Mouse (Mus musculus) frontal cortex, postnatal 14 days (tissue): ENCODE measurements around the gene Tspo2.

Experiments used
- DNase-seq, 2 experiments: peaks; one replicate each; pipeline ENCODE4 v3.0.0; 2022; ENCODE audit warnings: low spot score in 2 of 2

Gene Tspo2

DNA sequence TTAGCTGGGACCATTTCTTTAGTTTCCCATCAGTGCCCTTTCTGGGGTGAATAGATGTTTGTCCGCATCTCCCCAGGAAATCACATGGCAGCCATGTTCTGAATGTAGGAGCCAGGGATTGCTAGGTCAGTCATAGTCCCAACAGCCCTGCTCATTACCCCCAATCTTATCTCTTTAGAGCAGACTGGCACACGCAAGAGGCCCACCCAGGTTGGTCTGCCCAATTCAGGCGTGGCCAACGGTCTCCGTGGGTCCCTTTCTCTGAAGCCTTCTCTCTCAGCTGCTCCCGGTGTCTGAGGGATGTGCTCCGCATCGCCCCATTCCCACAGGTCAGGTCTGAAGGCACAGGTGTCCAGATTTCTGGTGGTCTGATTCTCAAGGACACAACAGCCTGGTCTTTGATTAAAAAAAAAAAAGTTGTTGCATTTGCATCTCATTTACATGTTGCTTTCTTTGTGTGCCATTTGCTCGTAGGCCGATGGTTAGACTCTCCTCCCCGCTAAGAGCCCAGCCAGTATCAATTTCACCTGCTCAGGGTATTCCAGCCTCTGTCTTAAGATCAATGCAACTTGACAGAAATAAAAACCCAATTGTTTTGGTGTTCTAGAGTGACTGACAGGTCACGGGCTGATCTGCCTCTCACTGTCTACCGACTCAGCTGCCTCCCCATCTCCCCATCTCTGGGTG, 513 bp downstream of the Tspo2 start:
- DNase-seq = no peak

DNA sequence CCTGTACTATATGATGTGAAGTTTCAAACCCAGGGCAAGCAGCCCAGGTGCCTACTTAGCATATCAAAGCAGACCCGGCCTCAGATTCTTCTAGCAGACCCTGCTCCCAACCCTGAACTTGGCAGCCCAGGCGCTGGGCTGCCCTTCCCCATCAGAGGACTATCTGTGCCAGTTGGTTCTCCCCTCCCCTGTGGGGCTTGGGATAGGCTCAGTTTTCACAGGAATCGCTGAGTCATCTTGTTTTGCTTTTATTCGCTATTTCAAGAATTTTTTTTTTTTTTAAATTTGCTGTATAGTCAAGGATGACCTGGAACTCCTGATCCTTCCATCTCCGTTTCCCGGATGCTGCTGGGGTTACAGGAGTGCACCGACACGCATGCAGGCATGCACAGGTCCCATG, 3.6 kb downstream of the Tspo2 start:
- no peak for DNase-seq

DNA sequence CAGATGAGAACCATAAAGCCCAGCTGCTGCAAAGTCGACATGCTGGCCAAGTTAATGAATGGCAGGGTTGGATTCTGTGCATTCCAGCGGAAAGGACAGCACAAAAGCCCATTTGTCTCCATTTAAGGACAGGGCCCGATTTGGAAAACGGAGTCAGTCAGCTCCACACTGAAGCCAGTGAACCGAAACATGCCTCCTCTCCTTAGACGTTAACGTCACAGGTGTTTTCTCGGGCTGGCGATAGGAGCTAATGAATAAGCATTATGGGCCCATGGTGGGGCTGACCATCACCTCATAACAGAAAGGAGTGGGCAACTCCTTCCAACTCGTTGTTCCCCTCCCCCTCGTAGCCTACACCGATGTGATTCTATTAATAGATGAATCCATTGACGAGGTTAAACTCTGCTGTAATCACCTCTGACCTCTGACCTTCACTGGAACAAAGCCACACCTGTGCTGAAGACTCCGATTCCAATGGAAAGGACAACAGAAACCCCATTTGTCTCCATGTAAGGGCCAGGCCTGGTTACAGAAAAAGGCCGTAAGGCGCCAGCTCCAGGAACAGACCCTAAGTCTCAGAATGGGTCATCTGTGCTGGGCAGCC, 7.7 kb downstream of the Tspo2 start:
- no peak for DNase-seq

DNA sequence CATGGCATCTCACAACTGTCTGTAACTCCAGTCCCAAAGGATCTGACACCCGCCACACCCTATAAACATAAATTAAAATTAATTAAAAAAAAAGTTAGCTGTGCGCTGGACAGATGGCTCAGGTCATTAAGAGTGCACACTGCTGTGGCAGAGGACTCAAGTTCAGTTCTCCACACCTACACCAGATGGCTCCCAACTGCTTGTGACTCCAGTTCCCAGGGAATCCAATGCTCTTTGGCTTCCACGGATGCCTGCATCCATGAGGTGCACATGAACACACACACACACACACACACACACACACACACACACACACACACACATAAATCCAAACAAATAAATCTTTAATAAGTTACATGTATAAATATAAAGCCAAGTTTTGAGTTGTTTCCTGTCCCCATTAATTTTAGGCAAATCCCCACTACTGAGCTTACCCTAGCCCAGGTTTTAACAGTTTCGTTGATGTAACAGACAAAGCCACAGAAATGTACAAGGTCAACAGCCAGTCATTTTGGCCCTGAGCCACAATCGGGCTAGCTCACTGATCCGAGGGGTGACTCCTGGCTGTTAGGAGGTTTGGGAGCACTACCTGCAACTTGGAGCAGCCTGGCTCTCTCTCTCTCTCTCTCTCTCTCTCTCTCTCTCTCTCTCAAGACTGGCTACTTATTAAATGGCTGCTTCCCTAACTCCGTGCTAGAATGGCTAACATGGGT, 8.4 kb downstream of the Tspo2 start:
- DNase-seq = no peak

DNA sequence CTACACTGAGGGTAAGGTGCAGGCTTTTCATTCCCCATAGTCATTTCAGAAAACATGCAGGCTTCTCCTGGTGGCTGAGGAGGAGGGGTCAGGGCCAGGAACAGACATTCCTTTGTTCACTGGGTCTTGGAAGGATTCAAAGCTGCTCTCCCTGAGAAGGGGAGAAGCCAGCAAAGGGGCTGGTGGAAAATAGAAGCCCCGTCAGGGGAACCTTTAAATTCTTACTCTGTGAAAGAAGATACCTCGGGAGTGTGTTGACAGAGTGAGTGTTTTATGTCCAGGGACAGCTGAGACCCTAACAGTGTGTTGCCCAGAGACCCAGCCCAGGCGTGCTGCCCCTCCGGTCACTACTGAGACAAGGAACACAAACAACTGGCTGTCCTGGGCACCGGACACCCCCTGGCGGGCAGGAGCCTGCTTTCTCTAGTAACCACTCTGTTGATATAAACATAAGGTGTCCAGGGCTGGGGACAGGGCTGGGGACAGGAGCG, 13.9 kb downstream of the Tspo2 start:
- DNase-seq = no peak

DNA sequence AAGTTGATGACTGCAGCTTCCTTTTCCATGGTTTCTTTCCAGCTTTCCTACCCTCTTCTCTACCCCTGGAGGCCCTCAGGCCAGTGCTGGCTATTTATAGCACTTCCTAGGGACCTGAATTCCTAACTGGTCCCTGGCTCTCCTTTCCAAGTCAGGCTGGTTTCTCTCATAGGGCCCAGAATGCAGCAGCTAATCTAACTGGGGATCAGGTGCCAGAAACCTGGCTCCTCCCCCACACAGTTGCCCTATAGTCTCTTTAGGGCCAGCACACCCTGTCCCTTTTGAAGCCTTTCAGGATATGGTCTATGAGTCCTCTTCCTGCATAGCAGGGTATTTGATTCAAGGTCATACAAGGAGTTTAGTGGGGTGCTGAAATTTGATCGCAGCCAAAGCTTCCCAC, 14.8 kb downstream of the Tspo2 start:
- no peak for DNase-seq

DNA sequence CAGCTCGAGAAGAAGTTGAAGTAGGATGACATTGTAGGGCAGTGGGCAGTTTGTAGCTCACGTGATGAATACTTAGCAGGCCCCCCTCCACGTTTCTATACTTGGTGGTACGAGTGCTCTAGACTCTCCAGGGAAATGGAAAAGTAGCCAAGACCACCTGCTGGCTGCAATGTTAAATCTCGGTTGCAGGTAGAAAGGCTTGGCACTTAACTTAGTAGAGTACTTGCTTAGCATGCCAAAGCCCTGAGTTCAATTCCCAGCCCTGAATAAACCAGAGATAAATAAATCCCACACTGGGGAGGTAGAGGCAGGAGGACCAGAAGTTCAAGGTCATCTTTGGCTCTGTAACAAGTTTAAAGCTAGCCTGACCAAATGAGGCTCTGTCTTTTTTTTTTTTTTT, 16.8 kb downstream of the Tspo2 start:
- no peak for DNase-seq

DNA sequence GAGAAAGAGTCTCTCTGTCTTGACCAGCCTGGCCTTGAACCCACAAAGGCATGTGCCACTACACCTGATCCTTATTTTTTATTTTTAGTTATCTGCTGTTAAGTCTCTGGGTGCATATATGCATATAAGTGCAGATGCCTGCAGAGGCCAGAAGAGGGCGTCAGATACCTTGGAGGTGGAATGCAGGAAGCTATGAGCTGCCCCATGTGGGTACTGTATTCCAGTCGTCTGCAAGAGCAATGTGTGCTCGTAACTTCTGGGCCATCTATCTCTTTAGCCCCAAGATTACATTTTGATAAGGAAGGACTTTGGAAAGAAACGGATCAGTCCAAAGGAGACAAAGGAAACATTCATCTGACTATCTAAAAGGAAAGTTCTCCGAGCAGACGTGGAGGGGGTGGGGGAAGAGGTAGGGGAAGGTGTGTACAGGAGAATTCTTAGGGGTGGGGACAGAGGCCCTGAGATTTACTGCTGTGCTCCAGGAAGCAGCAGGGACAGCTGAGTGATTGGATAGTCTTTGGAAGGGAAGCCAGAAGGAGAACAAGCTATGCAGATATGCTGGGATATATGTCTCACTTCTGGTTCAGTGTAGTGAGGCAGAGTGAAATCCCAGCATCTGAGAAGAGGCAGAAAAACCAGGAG, 17.5 kb downstream of the Tspo2 start:
- DNase-seq = no peak

DNA sequence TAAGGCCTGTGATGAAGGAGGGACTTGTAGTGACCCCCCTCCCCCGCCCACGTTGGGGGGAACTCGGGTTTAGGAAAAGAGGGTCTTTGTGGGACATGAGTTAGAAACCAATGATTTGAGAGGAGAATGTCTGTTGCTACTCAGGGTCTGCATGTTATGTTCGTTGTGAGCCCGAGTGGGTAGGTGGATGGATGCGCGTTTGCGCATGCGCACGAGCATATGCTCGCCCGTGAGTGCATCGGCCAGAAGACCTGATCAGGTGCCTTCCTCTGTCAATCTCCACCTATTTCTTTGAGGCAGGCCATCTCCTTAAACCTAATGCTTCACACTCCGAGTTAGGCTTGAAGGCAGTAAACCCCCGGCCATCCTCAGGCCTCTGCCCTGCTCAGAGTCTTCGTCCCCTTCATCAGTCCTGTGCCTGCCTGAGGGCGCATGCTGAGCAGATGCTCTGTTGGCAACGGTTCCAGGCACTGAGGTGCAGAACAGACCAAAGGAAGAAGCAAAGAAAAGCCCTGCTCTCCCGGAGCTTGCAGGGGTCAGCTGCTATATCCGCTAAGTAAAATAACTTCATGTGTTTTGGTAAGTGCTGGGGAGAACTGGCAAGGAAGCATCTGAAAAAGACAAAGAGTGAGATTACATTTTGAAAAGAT, 18.2 kb downstream of the Tspo2 start:
- DNase-seq = no peak

DNA sequence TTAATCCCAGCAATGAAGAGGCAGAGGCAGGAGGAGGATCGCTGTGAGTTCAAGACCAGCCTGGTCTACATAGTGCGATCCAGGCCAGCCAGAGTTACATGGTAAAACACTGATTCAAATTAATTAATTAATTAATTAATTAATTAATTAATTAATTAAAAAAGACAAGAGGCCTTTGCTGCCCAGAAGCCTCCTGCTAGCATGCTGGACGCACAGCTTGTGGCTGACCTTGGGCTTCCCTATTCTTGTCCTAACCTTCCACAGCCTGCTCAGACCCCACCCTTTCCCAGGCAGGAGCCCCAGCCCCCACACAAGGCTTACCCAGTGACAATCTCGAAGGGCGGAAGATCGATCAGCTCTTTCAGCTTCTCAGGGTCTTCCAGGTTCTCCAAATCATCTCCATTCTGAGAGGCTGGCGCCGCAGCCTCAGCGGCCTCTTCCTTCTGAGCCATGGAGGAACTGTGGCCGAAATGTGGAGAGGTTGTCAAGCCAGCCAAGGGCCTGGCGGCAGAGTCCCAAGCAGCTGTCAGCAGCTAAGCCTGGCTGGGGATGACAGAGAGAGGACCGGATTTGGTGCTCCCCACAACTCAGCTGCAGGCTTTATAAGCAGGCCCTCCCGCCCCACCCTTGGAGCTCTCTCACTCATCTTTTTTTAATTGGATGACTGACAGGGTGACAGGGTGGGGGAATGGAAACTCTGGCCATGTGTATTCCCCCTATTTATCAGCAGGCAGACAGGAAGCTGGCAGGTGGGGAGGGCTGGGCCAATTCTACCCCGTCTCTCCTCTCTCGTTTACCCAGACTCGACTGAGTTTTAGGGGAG, 19.0 kb downstream of the Tspo2 start, which contains the start of gene Apobec2:
Gene Apobec2 (minus strand): TSS at position 773 of the 823 bp plus-strand sequence.
- DNase-seq = no peak

DNA sequence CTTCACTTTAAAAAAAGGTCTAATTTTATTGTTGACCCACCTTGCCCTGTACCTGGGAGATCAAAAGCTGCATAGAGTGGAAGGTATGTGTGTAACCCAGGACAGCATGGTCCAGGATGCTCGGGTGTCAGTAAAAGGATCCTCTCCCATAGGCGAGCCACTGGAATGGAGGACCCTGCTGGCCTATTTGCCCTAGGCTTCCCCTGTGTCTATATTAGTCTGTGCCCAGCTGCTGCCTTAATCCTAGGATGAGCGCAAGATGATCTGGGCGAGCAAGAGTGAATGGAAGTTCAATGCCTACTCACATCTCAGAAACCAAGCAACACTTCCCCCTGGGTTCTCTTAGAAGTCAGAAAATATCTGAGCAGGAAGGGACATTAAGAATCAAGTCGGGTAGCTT, 20.3 kb downstream of the Tspo2 start:
- no peak for DNase-seq

DNA sequence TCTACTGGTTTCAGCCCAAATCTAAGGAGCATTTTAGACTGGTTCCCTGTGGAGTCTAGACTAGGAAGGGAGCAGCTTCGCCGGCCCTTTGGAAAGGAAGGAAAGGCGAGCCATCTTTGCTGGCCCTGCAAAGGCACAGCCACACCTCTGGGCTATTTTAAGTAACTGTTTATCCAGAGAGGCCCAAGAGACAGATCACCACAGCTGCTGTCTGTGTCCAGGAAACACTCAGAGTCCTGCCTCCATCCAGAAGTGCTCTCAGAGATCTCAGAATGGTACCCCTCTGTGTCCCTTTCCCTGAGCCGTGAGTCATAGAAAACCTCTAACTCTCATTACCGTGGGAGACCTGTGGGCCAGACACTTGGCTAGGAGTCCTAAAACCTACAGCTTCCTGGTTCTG, 20.9 kb downstream of the Tspo2 start:
- no peak for DNase-seq

DNA sequence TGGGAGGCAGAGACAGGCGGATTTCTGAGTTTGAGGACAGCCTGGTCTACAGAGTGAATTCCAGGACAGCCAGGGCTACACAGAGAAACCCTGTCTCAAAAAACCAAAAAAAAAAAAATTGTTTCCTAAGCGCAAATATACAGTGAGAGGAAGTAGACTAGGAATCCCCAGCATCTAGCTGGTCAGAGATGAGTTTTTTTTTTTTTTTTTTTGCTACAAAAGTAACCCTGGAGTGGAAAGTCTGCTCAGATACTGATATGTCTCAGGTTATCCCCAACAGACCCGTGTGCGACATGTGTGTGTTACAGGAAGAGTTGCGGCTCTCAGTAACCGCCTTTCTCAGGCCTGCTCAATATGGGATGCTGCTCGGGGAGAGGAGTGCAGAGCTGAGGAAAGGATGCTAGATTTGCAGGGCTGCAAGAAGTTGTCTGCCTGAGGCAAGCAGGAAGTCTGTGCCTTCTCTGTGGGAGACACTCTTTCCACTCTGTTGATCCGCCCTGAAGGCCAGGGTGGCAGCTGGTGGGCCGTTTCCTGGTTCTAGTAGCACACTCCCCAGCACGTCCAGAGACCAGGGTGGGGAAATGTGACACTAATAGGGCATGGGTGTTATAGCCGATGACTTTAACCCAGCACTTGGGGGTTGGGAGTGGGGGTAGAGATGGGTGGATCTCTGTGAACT, 23.3 kb downstream of the Tspo2 start:
- DNase-seq = no peak

DNA sequence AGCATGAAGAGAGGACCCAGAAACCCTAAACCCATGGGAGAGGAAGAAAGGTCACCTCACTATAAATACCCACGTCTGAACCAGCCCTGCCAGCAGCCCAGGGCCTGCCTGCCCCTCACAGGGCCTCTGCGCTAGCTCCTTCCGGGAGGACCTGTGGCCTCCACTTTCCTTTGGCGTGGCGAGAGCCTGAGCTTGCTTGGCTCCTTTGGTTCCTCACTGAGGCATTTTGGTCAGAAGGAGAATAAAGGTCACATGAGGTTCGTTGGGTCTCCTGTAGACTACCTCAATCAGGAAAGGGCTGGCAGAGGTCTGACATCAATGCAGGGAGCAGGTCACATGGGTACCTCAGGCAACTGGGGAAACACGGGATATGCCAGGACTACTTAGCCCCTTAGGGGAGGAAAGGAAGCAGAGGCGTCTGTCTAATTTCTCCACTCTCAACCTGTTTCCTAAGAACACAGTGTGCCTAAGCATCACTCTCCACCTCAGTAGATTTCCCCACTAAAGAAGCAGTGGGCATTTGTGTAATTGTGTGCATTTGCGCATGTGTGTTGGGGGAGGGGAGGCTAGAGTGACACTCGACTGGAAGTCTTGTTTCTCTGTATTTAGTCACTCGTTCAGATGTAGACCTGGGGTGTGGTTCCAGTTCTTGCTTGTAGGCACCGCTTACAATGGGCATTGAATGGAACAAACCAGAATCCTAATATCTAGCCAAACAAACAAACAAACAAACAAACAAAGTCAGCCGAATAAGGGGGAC, 24.2 kb downstream of the Tspo2 start:
- DNase-seq = no peak

DNA sequence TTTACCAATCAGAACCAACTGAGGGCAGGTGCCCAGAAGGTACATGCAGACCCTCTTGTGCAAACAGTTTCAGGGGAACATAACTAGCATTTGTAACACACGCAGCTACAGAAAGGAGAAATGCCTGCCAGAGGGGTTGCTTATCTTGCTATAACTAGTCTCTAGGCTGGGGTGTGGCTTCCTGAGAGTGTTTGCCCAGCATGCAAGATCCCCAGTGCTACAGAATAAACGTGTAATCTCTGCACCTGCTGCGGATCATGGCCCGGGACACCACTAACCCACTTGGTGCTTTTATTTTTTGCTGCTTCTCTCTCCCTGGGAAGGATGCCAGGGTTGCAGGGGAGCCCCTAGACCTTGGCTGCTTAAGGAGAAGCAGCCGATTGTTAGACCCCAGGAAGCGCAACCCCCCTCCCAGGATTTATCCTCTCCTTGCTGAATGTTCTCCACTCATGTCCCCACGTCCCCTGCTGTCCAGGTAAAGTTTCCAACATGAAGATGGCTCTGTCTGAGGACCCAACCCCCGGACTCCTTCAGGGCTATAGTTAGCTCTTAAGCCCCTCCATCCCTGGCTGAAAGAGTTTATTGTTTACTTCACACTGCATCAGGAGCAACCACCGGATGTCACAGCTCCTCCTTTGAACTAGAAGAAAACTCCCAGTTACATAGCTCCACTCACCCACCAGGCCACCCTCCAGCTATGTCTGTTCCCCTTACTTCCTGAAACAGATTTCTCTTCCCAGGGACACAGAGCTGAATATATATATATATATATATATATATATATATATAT, 25.3 kb downstream of the Tspo2 start:
- DNase-seq = no peak

DNA sequence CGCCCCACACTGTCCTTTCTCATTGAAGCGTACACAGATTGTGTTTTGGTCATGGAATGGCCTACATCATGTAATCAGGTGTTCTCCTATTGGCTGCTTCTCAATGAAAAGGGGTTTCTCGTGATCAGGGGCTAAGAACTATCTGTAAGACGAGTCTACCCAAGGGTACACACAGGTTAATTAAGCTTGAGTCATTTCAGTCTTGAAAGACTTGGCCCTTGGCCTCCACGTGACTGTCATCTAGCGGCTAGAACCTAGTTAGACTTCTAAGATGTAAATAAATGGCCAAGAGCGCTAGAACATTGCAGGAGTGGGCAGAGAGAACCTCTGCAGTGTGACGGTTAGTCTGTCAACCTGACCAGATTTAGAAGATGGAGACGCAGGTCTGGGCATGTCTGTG, 27.1 kb downstream of the Tspo2 start:
- no peak for DNase-seq

DNA sequence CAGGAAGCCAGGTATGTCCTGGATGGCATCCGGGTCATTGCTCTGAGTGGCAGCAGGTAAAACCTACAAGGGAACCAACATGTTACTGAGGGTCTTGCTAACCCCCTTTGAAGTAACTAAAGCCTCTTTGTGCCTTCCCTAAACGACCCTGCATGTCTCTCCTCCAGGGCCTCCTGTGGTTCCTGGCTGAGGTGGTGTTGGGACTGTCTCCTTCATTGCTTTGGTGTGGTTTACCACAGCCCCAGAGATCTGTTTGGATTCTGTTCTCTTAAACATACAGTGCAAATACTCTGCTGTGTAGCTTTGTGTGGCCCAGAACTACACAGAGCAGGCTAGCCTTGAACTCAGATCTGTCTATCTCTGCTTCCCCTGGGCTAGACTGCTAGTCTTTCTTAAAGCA, 31.8 kb downstream of the Tspo2 start:
- DNase-seq = no peak

DNA sequence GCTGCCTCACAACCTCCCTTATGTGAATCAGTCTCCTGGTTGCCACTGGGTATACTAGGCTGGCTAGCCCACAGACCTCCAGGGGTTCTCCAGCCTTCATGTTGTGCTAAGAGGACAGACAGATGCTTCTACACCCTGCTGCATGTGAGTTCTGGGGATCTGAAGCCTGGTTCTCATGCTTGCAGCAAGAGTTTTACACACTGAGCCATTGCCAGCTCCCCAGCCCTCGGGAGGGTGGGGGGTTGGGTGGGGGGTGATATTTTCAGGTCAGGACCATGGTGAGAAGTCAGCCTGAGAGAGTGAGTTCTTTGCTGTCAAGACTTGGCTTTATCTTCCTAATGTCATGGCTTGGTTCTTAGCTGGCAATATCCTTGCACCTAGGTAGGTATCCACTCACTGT, 32.5 kb downstream of the Tspo2 start:
- DNase-seq = no peak

DNA sequence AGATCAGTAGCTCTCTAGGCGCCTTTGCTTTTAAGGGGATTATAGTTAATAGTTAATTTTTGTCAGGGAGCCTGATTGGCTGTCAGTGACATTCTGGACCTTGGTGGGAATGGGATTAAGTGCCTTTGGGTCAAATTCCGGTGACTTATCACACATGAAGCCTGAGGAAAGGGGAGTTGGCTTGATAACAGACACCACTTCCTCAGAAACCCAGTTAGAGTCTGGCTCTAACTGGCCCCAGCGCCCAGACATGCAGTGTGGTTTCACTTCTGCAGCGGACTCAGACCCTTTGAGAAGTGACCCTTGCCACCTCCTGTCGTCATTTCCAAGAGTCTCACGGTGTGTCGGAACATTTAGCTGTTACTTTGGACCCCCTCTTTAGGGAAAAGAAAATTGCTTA, 33.1 kb downstream of the Tspo2 start:
- DNase-seq = no peak
